Mouse (Mus musculus) cerebellum, adult 8-10 months (tissue): Measurements from ENCODE around the gene Zc3h12d.
A peak's percentile ranks its signal among the peaks of the same experiment; 100 is the strongest.

ENCODE experiments used
- DNase-seq: peaks from one replicate; pipeline ENCODE4 v3.0.0; 2022

Zc3h12d gene

DNA sequence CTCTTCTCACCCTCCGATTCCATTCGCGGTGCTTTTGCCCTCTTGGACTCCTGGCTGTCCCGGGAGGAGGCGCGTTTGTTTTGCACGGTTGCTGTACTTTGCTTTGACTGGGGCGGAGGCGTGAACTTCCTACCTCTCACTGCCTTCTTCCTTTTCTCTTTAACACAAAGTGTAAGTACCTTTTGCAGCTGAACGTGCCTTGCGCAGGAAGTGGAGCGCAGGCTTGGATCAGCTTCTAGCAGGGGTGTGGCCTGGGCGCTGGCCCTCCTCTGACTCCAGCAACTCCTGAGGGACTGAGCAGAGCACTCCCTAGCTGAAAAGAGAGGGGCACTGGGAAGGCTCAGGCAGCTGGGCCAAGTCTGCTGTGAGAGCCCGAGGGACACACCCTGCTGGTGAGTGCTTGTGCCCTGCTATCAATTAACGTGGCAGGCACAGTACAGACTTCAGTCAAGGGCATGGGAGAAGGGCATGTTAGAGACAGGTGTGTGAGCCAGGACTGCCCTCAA is at the start of gene Zc3h12d:
Gene Zc3h12d, plus strand, starts transcription at position 300 of the 506 bp plus-strand sequence.
- DNase-seq = no peak

DNA sequence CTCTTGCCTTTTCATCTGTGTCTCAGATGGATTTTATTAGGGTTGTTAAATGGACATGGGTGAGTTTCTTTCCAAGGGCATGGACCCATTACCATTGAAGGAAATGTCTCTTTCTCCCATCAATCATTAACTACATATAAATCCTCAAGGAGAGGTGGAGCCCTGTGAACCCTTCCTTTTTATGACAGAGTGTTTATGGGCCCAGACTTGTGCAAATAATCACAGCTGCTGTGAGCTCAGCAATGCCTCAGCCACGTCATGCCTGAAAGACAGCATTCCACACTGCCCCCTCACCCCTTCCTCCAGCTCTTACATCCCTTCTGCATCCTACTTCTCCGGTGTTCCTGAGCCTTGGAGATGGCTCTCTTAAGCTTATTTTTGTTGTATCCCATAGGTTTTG is 45.0 kb upstream of the Zc3h12d start:
- DNase-seq = no peak

DNA sequence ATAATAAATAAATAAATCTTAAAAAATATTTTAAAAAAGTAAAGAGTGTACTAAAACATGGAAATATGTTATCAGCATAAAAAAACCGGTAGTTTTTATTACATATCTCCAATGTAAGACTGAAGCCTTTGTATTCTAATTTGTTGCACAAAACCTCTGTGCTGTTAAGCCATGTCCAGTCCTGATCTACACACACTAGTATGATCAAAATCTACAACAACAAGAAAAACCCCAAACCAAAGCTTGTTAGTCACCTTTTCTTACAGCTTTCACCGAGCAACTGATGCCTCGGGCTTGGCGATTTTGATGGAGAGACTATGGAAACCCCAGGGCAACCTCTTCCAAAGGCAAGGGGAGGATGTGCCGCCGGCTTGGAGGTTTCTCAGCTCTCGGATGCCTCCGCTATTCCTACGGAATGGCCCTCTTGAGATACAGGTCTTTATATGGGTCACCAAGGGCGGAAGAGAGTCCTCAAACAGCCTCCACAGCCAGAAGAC is 40.0 kb upstream of the Zc3h12d start:
- no peak for DNase-seq

DNA sequence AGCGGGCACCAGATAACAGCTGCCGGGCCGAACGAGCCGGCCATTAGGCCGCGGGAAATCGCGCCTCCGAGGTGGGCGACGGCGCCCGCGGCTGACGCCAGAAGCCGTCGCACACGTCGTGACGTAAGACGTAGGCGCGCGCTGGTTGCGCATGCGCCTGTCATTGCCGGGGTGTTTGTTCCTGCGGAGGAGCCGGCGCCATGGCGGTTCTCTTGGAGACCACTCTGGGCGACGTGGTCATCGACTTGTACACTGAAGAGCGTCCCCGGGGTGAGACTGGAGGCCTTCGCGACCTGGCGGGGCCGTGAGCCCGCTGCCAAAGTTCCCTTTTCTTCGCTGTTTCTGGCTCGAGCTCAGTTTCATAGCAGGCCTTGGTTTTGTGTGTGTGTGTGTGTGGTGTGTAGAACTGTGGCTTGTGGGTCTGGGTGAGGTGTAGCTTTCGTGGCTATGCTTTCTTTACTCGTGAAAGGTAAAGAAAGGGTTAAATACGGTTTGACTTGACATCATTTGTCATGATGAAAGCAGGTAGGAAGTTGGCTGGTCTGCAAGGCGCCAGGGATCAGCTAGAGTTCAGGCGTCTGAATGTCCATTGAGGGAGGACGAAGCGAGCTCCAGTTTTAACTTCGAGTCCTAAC is 39.4 kb upstream of the Zc3h12d start, which contains the start of the genes Ginm1 and Ppil4:
Gene Ginm1, minus strand, starts transcription at position 74 of the 635 bp plus-strand sequence.
Gene Ppil4, plus strand, starts transcription at position 141 of the 635 bp plus-strand sequence.
- peak; percentile 87 for DNase-seq

DNA sequence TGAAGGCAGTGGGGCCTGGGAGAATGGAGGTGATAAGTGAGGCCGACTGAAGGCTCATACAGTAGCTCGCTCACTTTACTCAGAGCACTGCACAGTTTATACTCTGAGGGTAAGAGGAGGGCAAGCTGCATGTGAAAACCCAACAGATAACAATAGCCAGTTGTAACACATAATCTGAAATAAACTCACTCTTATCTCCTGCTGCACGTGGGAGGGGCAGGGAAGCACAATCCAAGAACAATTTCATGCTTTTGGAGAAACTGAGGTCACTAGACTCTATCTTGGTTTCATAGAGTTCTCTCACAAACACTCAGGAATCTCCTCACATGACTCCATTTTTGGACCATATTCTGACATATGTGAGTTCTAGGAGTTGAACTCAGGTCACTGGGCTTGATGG is 31.0 kb upstream of the Zc3h12d start:
- DNase-seq = no peak

DNA sequence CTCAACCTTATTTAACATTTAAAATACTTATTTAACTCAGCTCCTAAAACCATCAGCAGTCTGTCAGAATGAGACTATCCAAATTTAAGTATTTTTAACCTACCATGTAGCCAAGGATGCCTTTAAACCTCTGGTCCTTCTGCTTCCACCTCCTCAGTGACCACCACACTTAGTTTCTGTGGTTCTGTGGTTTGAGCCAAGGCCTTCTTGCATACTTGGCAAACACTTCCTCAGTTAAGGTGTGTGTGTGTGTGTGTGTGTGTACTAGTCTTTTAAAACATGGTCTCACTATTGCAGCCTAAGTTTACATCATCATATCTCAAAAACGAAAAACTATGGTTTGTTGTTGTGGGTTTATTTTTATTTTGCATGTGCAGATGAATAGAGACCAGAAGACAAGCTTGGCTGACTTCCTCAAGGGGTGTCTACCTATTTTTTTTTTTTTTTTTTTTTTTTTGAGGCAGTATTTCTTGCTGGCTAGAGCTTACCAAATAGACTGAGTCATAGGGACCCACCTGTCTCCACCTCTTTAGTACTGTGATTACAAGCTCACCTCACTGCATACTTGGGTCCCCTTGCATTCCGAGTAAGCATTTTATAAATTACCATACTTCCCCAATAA is 29.6 kb upstream of the Zc3h12d start:
- no peak for DNase-seq

DNA sequence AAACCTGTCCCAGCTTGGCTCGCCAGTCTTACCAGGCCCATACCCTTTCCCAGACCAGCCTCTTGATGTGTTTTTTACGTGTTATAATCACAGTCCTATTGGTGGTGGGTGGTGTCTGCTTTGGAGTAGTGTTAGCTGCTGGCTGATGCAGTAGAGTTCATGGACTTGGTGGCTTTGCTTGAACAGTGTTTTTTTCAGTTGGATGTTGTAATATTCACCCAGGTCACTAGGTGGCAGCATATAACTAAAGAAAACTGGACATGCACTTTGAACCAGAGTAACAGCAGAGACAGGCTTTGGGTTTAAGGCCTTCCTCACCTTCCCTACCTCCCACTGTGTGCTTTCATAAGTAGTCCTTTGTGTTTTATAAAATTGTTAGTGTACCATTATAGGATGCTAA is 22.3 kb upstream of the Zc3h12d start:
- DNase-seq = peak; percentile 55

DNA sequence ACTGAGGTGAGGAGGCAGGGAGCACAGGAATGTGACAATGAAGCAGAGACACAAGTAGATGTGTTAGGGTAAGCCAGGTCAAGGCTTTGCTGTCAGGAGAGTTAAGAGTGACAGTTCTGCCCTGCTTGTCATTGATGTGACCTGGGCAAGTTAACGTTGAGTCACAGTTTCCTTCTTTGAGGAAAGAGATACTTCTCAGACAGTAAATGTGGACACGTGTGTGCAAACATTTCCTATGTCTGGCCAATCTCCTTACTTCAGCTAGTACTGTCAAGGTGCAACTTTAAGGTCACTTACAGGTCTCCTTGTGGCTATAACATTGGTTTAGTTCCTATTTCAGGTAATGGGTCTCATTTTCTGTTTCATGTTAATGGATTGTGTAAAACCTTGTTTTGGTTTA is 15.8 kb upstream of the Zc3h12d start:
- DNase-seq = no peak

DNA sequence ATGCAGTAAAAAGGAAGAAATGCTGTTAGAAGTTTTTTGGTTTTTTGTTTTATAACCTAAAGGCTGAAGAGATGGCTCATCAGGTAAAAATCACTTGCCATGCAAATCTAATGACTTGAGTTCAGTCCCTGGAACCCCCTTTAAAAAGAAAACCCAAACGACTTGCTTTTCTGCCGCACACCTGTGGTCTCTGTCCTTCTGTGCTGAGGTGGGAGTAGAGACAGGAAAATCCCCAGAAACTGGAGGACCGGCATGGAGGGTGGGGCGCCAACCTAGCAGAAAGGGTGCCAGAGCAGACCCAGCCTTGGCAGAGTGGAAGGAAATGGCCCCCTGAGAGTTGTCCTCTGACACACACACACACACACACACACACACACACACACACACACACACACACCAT is 13.6 kb upstream of the Zc3h12d start:
- no peak for DNase-seq

DNA sequence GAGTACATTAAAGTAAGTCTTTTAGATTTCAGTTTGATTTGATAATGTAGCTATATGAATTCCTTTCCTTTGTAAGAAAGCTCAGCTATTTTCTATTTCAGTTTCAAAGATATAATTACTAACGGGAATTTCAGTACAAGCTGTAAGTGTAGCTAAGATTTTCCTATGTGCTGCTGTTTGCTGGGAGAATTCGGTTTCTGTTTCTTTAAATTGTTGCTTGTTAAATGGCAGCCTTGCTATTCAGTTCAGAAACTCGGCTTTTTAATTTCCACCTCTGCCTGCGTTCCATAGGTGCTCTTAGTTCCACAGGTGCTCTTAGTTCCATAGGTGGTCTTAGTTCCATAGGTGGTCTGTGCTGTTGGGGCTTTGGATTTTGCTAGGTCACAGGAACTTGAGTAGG is 13.1 kb upstream of the Zc3h12d start:
- no peak for DNase-seq

DNA sequence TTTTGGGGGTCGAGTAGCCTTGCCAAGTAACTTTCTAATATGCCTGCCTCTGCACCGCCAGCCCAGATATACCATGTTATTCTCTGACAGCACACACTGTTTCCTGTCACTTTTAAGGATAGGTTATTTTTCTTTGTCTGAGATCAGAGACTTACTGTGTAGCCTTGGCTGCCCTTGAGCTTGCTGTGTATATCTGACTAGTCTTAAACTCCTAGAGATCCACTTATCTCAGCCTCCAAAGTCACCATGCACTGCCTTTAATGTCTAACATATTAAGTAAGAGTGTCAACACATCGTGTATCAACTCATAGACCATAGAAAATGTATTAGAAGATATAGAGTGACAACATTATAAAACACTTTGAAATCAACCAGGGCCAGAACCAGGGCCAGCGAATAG is 12.7 kb upstream of the Zc3h12d start:
- no peak for DNase-seq

DNA sequence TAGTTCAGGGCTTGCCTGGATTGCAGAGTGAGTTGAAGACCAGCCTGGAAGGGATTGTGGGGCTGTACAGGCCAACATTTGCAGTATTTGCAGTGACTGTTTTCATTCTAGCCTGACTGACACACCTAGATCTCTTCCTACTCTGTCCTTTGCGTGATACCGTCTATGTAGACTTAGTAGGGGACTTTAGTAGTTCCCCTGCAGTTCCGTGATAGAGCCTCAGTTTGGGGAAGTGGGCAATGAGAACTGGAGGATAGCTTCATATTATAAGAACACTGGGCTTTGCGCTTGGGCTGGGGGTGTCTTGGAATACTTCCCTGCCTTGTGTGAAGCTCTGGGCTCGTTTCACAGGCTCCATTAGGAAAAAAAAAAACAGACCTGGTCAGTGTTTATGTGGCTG is 12.1 kb upstream of the Zc3h12d start:
- DNase-seq = no peak

DNA sequence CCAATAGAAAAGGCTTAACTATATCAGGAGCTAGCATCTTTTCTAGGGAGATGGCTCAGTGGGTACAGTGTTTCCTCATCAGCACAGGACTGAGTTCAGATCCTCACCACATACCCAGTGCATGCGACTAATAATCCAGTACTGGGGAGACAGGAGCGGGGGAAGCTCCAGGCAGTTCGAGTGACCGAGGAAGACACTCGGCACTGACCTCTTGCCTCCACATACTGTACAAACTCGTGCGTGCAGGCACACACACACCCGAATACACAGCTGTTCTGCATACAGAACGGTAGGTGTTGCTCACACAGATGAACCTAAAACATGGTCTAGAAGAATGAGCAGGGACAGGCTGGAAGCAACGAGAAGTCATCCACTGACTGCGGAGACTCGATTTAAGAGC is 10.3 kb upstream of the Zc3h12d start:
- no peak for DNase-seq

DNA sequence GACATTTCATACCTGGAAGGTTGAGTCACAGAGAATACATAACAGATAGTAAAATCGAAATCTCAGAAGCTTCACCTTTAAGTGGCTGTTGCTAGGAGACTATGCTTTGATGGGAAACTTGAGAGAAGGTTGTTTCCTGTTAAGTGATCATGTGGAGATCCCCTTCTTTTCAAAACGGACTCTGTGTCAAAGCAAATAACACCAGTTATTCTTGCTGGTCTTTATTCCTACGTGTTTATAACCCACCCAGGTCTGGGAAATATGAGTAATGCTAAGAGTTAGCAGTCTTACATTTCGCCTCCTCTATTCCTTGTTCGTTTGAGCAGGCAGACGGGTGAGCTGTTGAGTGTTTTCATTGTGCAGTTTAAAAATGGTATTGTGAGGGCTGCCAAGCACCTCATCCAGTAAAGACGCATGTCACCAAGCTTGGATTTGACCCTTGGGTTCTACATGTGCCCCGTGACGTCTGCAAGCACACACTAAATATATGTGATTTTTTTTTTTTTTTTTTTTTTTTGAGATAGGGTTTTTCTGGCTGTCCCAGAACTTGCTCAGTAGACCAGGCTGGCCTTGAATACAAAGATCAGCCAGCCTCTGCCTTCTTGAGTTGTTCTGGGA is 7.5 kb upstream of the Zc3h12d start:
- DNase-seq = no peak

DNA sequence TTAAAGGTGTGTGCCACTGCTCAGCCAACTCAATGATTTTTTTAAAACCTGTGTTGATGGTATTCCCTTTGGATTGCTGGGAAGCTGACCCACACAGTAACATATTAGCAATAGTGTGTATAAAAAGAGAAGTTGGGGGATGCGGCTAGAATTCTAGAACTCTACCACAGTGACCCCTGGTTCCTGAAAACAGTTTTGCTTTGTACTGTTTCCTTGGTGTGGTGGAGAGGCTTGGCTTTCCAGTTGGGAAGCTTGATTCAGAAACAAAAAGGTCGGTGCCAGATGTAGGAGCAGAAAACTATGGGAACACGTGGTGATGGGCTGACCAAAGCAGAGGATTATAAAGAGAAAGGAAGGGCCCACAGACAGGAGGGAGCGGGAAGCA is 7.0 kb upstream of the Zc3h12d start:
- no peak for DNase-seq

DNA sequence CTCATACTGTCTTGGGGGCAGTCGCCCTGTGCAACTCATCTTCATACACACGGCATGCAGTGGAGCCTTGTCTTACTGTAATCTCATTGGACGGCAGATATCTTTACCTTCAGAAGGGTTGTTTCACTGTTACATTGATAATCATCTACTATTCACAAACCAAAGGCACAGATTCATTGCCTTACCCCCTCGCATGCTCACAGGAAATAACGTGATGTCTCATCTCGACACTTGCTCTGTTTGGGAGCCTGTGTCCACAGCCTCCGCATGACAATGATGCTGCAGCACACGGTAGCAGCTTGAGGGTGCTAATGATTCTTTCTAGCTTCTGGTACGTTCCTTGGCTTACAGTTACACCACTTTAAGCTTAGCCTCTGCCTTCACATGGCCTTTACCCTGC is 6.2 kb upstream of the Zc3h12d start:
- DNase-seq = no peak

DNA sequence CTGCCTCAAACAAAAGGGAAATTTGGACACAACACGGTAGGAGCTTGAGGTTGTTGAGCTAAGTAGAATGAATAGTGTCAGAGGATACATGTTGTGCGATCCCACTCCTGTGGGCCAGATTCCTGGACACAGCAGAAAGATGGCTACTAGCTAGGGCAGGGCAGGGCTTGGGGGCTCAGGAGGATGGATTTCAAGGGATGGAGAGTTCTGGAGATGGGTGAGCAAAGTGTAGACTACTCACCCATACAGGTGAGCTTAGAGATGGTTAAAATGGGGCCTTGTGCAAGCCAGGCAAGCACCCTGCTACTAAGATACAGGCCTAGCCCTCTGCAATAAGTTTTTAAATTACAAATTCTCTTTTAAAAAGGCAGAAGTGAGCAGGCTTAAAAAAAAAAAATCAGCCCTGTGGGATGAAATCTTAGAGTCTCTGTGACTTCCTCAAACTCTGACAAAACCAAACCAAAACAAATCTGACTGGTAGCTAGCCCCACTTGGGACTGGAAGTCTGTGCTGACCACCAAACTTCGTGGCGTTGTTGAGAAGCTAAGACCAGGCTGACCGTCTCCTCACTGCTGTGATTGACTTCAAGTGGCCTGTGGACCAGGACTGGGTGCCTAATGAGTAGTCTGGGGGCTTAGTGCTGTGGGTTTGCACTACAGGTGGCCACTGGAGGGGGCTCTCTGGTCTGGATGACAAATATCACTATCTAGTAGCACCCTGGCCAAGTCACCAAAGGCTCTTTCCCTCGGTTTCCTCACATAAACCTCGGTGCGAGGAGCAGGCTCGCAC is 1.3 kb downstream of the Zc3h12d start:
- no peak for DNase-seq

DNA sequence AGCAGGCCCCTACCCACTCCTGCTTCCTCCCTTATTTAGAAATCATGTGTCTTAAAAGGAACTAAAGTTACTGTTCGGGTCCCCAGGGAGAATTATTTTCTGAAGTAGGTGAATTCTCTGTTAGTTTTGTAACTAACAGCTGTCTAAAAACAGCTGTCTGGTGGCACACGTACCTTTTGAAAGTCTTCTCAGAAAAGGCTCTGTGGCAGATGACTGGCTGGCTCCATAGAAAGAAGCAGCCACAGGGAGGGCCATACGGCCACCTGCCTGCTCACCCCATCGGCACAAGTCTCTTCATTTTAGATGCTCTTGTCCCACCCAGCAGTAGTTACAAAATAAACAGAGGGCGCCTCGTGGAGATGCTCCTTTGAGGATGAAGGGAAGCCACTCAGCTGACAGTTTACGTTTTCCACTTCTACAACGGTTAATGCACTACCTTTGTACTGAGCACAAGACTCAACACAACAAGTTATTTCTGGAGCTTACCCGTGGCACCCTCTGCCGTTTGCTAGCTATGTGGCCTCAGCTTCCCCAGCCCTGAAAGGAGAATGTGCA is 2.5 kb downstream of the Zc3h12d start:
- no peak for DNase-seq

DNA sequence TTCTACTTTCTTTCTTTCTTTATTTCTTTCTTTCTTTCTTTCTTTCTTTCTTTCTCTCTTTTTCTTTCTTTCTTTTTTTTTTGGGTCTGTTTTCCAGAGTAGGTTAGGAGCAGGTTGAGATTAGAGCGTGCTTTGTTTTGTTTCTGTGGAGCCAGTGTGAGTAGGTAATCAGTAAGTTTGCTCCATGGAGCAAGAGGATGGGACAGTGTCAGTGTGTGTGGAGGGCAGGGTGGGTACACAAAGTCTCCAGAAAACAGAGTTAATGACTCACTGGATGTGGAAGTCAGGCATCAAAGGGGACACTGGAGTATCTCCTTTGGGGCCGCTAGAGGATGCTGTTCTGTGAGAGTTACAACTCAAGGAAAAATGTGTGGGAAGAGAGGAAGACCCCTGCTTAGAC is 4.6 kb downstream of the Zc3h12d start:
- DNase-seq = no peak

DNA sequence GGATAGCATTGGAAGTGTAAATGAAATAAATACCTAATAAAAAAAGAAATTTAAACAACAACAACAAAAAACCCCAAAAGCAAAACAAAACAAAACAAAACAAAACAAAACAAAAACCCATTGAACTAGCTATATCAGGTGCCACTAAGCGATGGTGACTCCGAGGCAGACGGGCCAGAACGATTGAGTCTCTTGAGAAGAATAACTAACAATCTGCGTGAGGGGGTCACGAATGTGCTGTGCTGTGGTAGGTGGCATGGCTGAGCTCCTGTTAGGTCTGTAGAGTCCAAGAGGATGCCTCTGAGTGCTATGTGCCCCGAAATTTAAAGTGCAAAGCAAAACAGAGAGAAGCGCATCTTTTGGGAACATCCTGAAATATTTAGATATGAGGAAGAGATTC is 5.2 kb downstream of the Zc3h12d start:
- DNase-seq = no peak

DNA sequence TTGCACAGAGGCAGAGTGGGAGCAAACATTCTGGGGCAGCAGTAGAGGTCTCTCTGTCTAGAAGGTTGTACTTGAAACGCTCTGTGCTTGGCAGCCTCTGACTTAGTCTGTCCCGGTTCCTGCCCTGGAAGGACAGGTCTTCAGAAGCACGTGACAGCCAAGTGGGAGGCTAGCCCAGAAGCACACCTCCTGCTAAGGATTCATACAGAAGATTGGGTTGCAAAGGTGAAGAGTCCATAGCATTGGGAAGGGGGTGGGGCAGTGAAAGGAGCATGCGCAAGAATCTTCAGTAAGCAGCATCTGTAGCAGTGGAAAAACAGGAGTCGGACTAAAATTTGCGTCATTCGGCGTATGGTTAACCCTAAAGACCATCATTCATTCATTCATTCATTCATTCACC is 5.8 kb downstream of the Zc3h12d start:
- no peak for DNase-seq

DNA sequence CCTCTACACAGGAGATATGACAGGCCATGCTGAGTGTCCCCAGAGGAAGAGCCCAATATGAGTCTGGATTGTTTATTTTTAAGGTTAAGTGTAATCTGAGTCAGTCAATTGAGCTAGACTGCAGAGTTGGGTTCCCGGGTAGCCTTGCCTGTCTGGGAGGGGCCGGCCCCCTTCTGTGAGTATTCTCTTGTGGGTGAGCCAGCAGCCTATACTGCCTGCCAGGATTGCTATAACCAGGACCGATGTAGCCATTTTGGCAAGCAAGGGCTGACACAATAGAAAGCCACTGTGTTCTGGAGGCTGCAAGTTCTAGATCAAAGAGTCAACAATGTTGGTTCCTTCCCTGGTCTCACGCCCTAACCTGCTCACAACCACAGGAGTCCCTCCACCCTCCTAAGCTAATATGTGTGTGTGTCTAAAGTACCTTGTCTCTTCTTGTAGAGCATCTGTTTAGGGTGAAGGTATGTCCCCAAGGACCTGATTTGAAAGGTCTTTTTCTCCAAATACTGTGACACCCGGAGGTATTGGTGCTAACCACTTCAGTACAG is 6.7 kb downstream of the Zc3h12d start:
- no peak for DNase-seq
